Mouse (Mus musculus) kidney, postnatal 0 days (tissue): ENCODE results near the gene Agpat3. TPM values are rescaled to one million over a fixed set of nuclear protein-coding genes. Genes with fewer than 3 reads are reported as not detected.

Source experiments
- ATAC-seq: fragments of 200-750 bp; cut with Nextera tagmentation; replicated peaks from 2 replicates; pipeline ENCODE4 v1.8.0; 2017; ENCODE audit warnings: low read depth, moderate number of reproducible peaks, moderate TSS enrichment, moderate library complexity; ENCODE audit not compliant: low FRiP score
- DNase-seq: peaks from one replicate; pipeline ENCODE4 v3.0.0-alpha.2; 2016; ENCODE audit warnings: low spot score
- H3K27ac ChIP-seq: fragments of 300-500 bp; sonication (generic); 2 replicates; pipeline ENCODE4 v1.5.1; 2014; ENCODE audit warnings: mild to moderate bottlenecking
- H3K27me3 ChIP-seq: fragments of 300-500 bp; sonication (generic); 2 replicates; pipeline ENCODE4 v1.6.1; 2014; ENCODE audit warnings: low read length, mixed read lengths; ENCODE audit not compliant: insufficient read depth
- H3K36me3 ChIP-seq: fragments of 300-500 bp; sonication (generic); 2 replicates; pipeline ENCODE4 v1.6.1; 2014; ENCODE audit warnings: low read length, mixed read lengths; ENCODE audit not compliant: insufficient read depth
- H3K4me1 ChIP-seq: fragments of 300-500 bp; sonication (generic); replicated peaks from 2 replicates; pipeline ENCODE4 v1.6.1; 2014; ENCODE audit warnings: antibody characterized with exemption, low read length, mixed read lengths; ENCODE audit not compliant: insufficient read depth
- H3K4me2 ChIP-seq: fragments of 300-500 bp; sonication (generic); 2 replicates; pipeline ENCODE4 v1.6.1; 2014; ENCODE audit warnings: mild to moderate bottlenecking, low read length, moderate library complexity, mixed read lengths
- H3K4me3 ChIP-seq: fragments of 300-500 bp; sonication (generic); replicated peaks from 2 replicates; pipeline ENCODE4 v1.5.1; 2014; ENCODE audit warnings: low read depth, low read length
- H3K9ac ChIP-seq: fragments of 300-500 bp; sonication (generic); 2 replicates; pipeline ENCODE4 v1.6.1; 2014; ENCODE audit warnings: low read depth, low read length
- H3K9me3 ChIP-seq: fragments of 300-500 bp; sonication (generic); replicated peaks from 2 replicates; pipeline ENCODE4 v1.6.1; 2016; ENCODE audit warnings: low read length, inconsistent platforms, mixed read lengths
- CTCF ChIP-seq: IDR thresholded peaks from 2 replicates; pipeline ENCODE4 v1.5.1; 2016; ENCODE audit warnings: antibody characterized with exemption, low read depth, mild to moderate bottlenecking, moderate library complexity
- WGBS: fragments of 180-500 bp; shearing (Covaris S2); extraction: QIAGEN DNeasy Blood & Tissue Kit; methylation state at CpG from one replicate; pipeline ENCODE4 v1.1.7; 2014; 5-methylcytosine and 5-hydroxymethylcytosine counted together
- polyA plus RNA-seq: library from polyadenylated mRNA; unstranded; fragments of >200 nt; fragmentation: Nextera tagmentation; extraction: Ambion mirVana; gene quantifications from 2 replicates; pipeline ENCODE4 v1.2.1, GENCODE M21; 2015

Gene Agpat3
- polyA plus RNA-seq, 1 experiment from 2014 or later: 144 TPM

- no peak for TF ChIP-seq CTCF
- Histone ChIP-seq H3K27ac (no peak overlapping the region), H3K36me3 (no peaks in the 10 kb centered on the region), H3K27me3 (no peaks in the 10 kb centered on the region), H3K9me3 (no peaks in the 10 kb centered on the region), H3K4me1 (peaks cover 4% of the 10 kb centered on the region; the same call in 1 of the 2 replicates), H3K4me3 (no peak overlapping the region), H3K9ac (no peak overlapping the region), H3K4me2 (no peak overlapping the region)
- ATAC-seq (no peak), DNase-seq (no peak)
- WGBS: 66% methylated on average over 7 of the region's 7 CpGs
These were observed 48.6 kb downstream of the Agpat3 start for GRCm38 (mm10) chr10:78303675-78304074.

- H3K27ac ChIP-seq: no peak overlapping the region
- no peaks in the 10 kb centered on the region for H3K9me3 ChIP-seq
- no peaks in the 10 kb centered on the region for H3K36me3 ChIP-seq
- DNase-seq (no peak), ATAC-seq (no peak)
- TF ChIP-seq CTCF: no peak
- whole genome bisulfite sequencing: 92% methylated on average over 4 of the region's 4 CpGs
- no peak overlapping the region for H3K4me3 ChIP-seq
- H3K4me2 ChIP-seq: no peak overlapping the region
- no peak overlapping the region for H3K9ac ChIP-seq
- H3K27me3 ChIP-seq: no peaks in the 10 kb centered on the region
- peaks cover 21% of the 10 kb centered on the region for H3K4me1 ChIP-seq
These were observed 52.2 kb downstream of the Agpat3 start for GRCm38 (mm10) chr10:78300061-78300460.

- no peak for TF ChIP-seq CTCF
- H3K27ac ChIP-seq: peak overlapping the region; percentile 90
These were observed 53.3 kb downstream of the Agpat3 start for GRCm38 (mm10) chr10:78298651-78299644.

GRCm38 (mm10) chr10:78297576-78298484, 54.5 kb downstream of the Agpat3 start:
- Histone ChIP-seq H3K4me2 (peak overlapping the region; percentile 28), H3K27me3 (no peaks in the 10 kb centered on the region), H3K4me3 (no peak overlapping the region), H3K27ac (peak overlapping the region; percentile 90), H3K9me3 (no peaks in the 10 kb centered on the region), H3K9ac (peak overlapping the region; percentile 28; the same call in 1 of the 2 replicates), H3K4me1 (peaks cover 36% of the 10 kb centered on the region), H3K36me3 (no peaks in the 10 kb centered on the region)
- ATAC-seq (peak; percentile 53), DNase-seq (peak; percentile 76)
- no peak for TF ChIP-seq CTCF
- 37% methylated on average over 15 of the region's 15 CpGs for WGBS

More at GRCm38 (mm10) chr10:78298651-78299644, 53.3 kb downstream of the Agpat3 start:
- no peak for DNase-seq
- no peaks in the 10 kb centered on the region for H3K27me3 ChIP-seq
- no peak overlapping the region for H3K4me3 ChIP-seq
- no peak overlapping the region for H3K9ac ChIP-seq
- H3K9me3 ChIP-seq: no peaks in the 10 kb centered on the region
- no peak for ATAC-seq
- 85% methylated on average over 8 of the region's 8 CpGs for WGBS
- no peaks in the 10 kb centered on the region for H3K36me3 ChIP-seq
- H3K4me1 ChIP-seq: peaks cover 26% of the 10 kb centered on the region
- no peak overlapping the region for H3K4me2 ChIP-seq

GRCm38 (mm10) chr10:78296980-78297379, 55.3 kb downstream of the Agpat3 start:
- Histone ChIP-seq H3K4me3 (no peak overlapping the region), H3K4me2 (peak overlapping the region; percentile 28; the same call in 1 of the 2 replicates), H3K9me3 (no peaks in the 10 kb centered on the region), H3K36me3 (no peaks in the 10 kb centered on the region), H3K4me1 (peaks cover 44% of the 10 kb centered on the region), H3K9ac (no peak overlapping the region), H3K27ac (peak overlapping the region; percentile 90), H3K27me3 (no peaks in the 10 kb centered on the region)
- TF ChIP-seq CTCF: no peak
- 73% methylated on average over 4 of the region's 4 CpGs for WGBS
- ATAC-seq (no peak), DNase-seq (no peak)

GRCm38 (mm10) chr10:78296371-78296770, 55.9 kb downstream of the Agpat3 start:
- 88% methylated on average over 5 of the region's 5 CpGs for WGBS
- no peak overlapping the region for H3K9ac ChIP-seq
- ATAC-seq: no peak
- no peaks in the 10 kb centered on the region for H3K9me3 ChIP-seq
- 0 out of 2 replicates have a peak overlapping the region, but pooled peaks have one; percentile 90 for H3K27ac ChIP-seq
- no peaks in the 10 kb centered on the region for H3K36me3 ChIP-seq
- H3K4me2 ChIP-seq: no peak overlapping the region
- no peaks in the 10 kb centered on the region for H3K27me3 ChIP-seq
- H3K4me3 ChIP-seq: no peak overlapping the region
- no peak for DNase-seq
- peaks cover 46% of the 10 kb centered on the region for H3K4me1 ChIP-seq
- TF ChIP-seq CTCF: no peak
